Mouse (Mus musculus) E14TG2a.4 (cell line): Measurements from ENCODE around the gene Spc24.
"Not testable (repeated sequence)": the region's sequence is repeated elsewhere in the genome, so short reads cannot be mapped to it uniquely, and the experiment has no call there.

Source experiments
- H3K27me3 ChIP-seq: 2 replicates; pipeline ENCODE4 v1.6.1; 2014; ENCODE audit warnings: low read length, control low read depth; ENCODE audit not compliant: insufficient read depth
- H3K36me3 ChIP-seq: 2 replicates; pipeline ENCODE4 v1.6.1; 2014; ENCODE audit warnings: low read length, control low read depth; ENCODE audit not compliant: insufficient read depth
- H3K4me1 ChIP-seq: replicated peaks from 2 replicates; pipeline ENCODE4 v1.6.1; 2014; ENCODE audit warnings: low read depth, low read length, control low read depth
- H3K4me3 ChIP-seq: replicated peaks from 2 replicates; pipeline ENCODE4 v1.5.1; 2014; ENCODE audit warnings: mild to moderate bottlenecking, low read length
- H3K9me3 ChIP-seq: 2 replicates; pipeline ENCODE4 v1.6.1; 2014; ENCODE audit warnings: low read length, control low read depth
- CTCF ChIP-seq: conservative IDR thresholded peaks from 2 replicates; pipeline ENCODE4 v1.5.1; 2014; ENCODE audit warnings: low read length
- NANOG ChIP-seq: IDR thresholded peaks from 2 replicates; pipeline ENCODE4 v1.6.1; 2014; ENCODE audit warnings: borderline replicate concordance, low read length, mixed read lengths
- POU5F1 ChIP-seq: IDR thresholded peaks from 2 replicates; pipeline ENCODE4 v1.6.1; 2014; ENCODE audit warnings: low read length, borderline replicate concordance

The Spc24 gene

GRCm38 (mm10) chr9:21798345-21799009, 38.4 kb upstream of the Spc24 start, which contains the start of gene Kank2:
Gene Kank2, minus strand, starts transcription at chr9:21798744.
- Histone ChIP-seq H3K9me3 (no peaks in the 10 kb centered on the region), H3K4me3 (peak within 1 kb of the TSS; percentile 97), H3K27me3 (no peaks in the 10 kb centered on the region), H3K36me3 (peaks cover 82% of the 10 kb centered on the region), H3K4me1 (peaks cover 88% of the 10 kb centered on the region)
- TF ChIP-seq CTCF: no peak
- TF ChIP-seq NANOG: no peak
- TF ChIP-seq POU5F1: no peak

- H3K9me3 ChIP-seq: no peaks in the 10 kb centered on the region
- peaks cover 88% of the 10 kb centered on the region for H3K4me1 ChIP-seq
- H3K4me3 ChIP-seq: peak overlapping the region; percentile 97
- peaks cover 82% of the 10 kb centered on the region for H3K36me3 ChIP-seq
- TF ChIP-seq POU5F1 (no peak), CTCF (no peak), NANOG (no peak)
- H3K27me3 ChIP-seq: no peaks in the 10 kb centered on the region
Measured at GRCm38 (mm10) chr9:21797921-21798344, 37.8 kb upstream of the Spc24 start.

- peaks cover 88% of the 10 kb centered on the region for H3K4me1 ChIP-seq
- H3K27me3 ChIP-seq: no peaks in the 10 kb centered on the region
- H3K9me3 ChIP-seq: no peaks in the 10 kb centered on the region
- H3K4me3 ChIP-seq: peak overlapping the region; percentile 97
- no peak for TF ChIP-seq NANOG
- TF ChIP-seq POU5F1: no peak
- no peak for TF ChIP-seq CTCF
- H3K36me3 ChIP-seq: peaks cover 82% of the 10 kb centered on the region
Measured at GRCm38 (mm10) chr9:21796919-21797318, 36.8 kb upstream of the Spc24 start.

GRCm38 (mm10) chr9:21796259-21796658, 36.2 kb upstream of the Spc24 start:
- H3K27me3 ChIP-seq: no peaks in the 10 kb centered on the region
- H3K9me3 ChIP-seq: no peaks in the 10 kb centered on the region
- peaks cover 88% of the 10 kb centered on the region for H3K4me1 ChIP-seq
- TF ChIP-seq POU5F1 (no peak), CTCF (no peak), NANOG (no peak)
- H3K4me3 ChIP-seq: peak overlapping the region; percentile 97
- peaks cover 82% of the 10 kb centered on the region for H3K36me3 ChIP-seq

- no peaks in the 10 kb centered on the region for H3K27me3 ChIP-seq
- H3K36me3 ChIP-seq: peaks cover 82% of the 10 kb centered on the region
- peak overlapping the region; percentile 97 for H3K4me3 ChIP-seq
- TF ChIP-seq CTCF: no peak
- TF ChIP-seq POU5F1: no peak
- H3K4me1 ChIP-seq: peaks cover 87% of the 10 kb centered on the region
- H3K9me3 ChIP-seq: no peaks in the 10 kb centered on the region
Measured at GRCm38 (mm10) chr9:21795579-21795978, 35.5 kb upstream of the Spc24 start.

GRCm38 (mm10) chr9:21794925-21795324, 34.8 kb upstream of the Spc24 start:
- Histone ChIP-seq H3K9me3 (no peaks in the 10 kb centered on the region), H3K36me3 (peaks cover 82% of the 10 kb centered on the region), H3K4me1 (peaks cover 87% of the 10 kb centered on the region), H3K4me3 (peak overlapping the region; percentile 97), H3K27me3 (no peaks in the 10 kb centered on the region)
- no peak for TF ChIP-seq POU5F1
- TF ChIP-seq NANOG: no peak
- TF ChIP-seq CTCF: no peak

GRCm38 (mm10) chr9:21794344-21794834, 34.3 kb upstream of the Spc24 start:
- Histone ChIP-seq H3K9me3 (no peaks in the 10 kb centered on the region), H3K4me3 (peak overlapping the region; percentile 97), H3K36me3 (peaks cover 82% of the 10 kb centered on the region), H3K27me3 (no peaks in the 10 kb centered on the region), H3K4me1 (peaks cover 87% of the 10 kb centered on the region)
- TF ChIP-seq POU5F1 (no peak), CTCF (no peak), NANOG (no peak)

- H3K9me3 ChIP-seq, H3K27me3 ChIP-seq, H3K4me3 ChIP-seq: not testable (repeated sequence)
Measured at GRCm38 (mm10) chr9:21793507-21793906, 33.4 kb upstream of the Spc24 start.

GRCm38 (mm10) chr9:21792644-21793043, 32.5 kb upstream of the Spc24 start:
- TF ChIP-seq POU5F1 (no peak), NANOG (no peak), CTCF (no peak)
- no peaks in the 10 kb centered on the region for H3K9me3 ChIP-seq

More at GRCm38 (mm10) chr9:21793507-21793906, 33.4 kb upstream of the Spc24 start:
- Histone ChIP-seq H3K36me3 (peaks cover 89% of the 10 kb centered on the region), H3K4me1 (peaks cover 88% of the 10 kb centered on the region)

More at GRCm38 (mm10) chr9:21792644-21793043, 32.5 kb upstream of the Spc24 start:
- H3K36me3 ChIP-seq: peaks cover 98% of the 10 kb centered on the region
- H3K4me3 ChIP-seq: peak overlapping the region; percentile 39; the same call in 1 of the 2 replicates
- peaks cover 97% of the 10 kb centered on the region for H3K4me1 ChIP-seq
- H3K27me3 ChIP-seq: no peaks in the 10 kb centered on the region
